Mouse (Mus musculus): ENCODE results near the gene Nfkb2. TPM values are rescaled to one million over a fixed set of nuclear protein-coding genes. Genes with fewer than 3 reads are reported as not detected.

The Nfkb2 gene
- polyA plus RNA-seq, 2 experiments: 9.7 to 22.2 TPM

GRCm38 (mm10) chr19:46313116-46313515 lies 9.0 kb downstream of the Nfkb2 start:
- Histone ChIP-seq H3K4me2 (replicated peaks; ENCODE audit: low read depth, low read length, severe bottlenecking) (no peak overlapping the region), H3K27ac (replicated peaks; ENCODE audit: low read depth, low read length) (no peak overlapping the region), H3K9ac (ENCODE audit: low read depth, low read length, severe bottlenecking) (no peak overlapping the region), H3K27me3 (ENCODE audit: control insufficient read depth, insufficient read depth, low read length) (peaks cover 56% of the 10 kb centered on the region), H3K9me3 (ENCODE audit: control insufficient read depth, low read length) (no peaks in the 10 kb centered on the region), H3K4me1 (ENCODE audit: control insufficient read depth, insufficient read depth, low read length) (peaks cover 8% of the 10 kb centered on the region), H3K36me3 (ENCODE audit: control insufficient read depth, insufficient read depth, low read length) (peaks cover 27% of the 10 kb centered on the region), H3K4me3 (replicated peaks; ENCODE audit: low read length) (no peak overlapping the region)
- no peak for ATAC-seq (ENCODE audit: low FRiP score, low read depth)
- TF ChIP-seq POLR2A (IDR thresholded peaks at IDR 0.05; ENCODE audit: borderline replicate concordance, extremely low read depth, insufficient read depth, insufficient read length): no peak
- 79% methylated on average over 9 of the region's 9 CpGs for WGBS
- DNase-seq (ENCODE audit: low spot score): no peak

- no peak for TF ChIP-seq POLR2A (IDR thresholded peaks at IDR 0.05; ENCODE audit: borderline replicate concordance, extremely low read depth, insufficient read depth, insufficient read length)
- H3K4me3 ChIP-seq (replicated peaks; ENCODE audit: low read length): no peak overlapping the region
- H3K27me3 ChIP-seq (ENCODE audit: control insufficient read depth, insufficient read depth, low read length): peaks cover 56% of the 10 kb centered on the region
- H3K36me3 ChIP-seq (ENCODE audit: control insufficient read depth, insufficient read depth, low read length): peaks cover 27% of the 10 kb centered on the region
- WGBS: 60% methylated on average over 6 of the region's 6 CpGs
- H3K9me3 ChIP-seq (ENCODE audit: control insufficient read depth, low read length): no peaks in the 10 kb centered on the region
- H3K4me1 ChIP-seq (ENCODE audit: control insufficient read depth, insufficient read depth, low read length): peaks cover 8% of the 10 kb centered on the region
- H3K27ac ChIP-seq (replicated peaks; ENCODE audit: low read depth, low read length): no peak overlapping the region
- no peak overlapping the region for H3K4me2 ChIP-seq (replicated peaks; ENCODE audit: low read depth, low read length, severe bottlenecking)
- H3K9ac ChIP-seq (ENCODE audit: low read depth, low read length, severe bottlenecking): no peak overlapping the region
- no peak for ATAC-seq (ENCODE audit: low FRiP score, low read depth)
- DNase-seq (ENCODE audit: low spot score): no peak
These were observed 9.5 kb downstream of the Nfkb2 start for GRCm38 (mm10) chr19:46313591-46313990.

- Histone ChIP-seq H3K9ac (ENCODE audit: low read depth, low read length, severe bottlenecking) (no peak overlapping the region), H3K9me3 (ENCODE audit: control insufficient read depth, low read length) (no peaks in the 10 kb centered on the region), H3K4me3 (replicated peaks; ENCODE audit: low read length) (no peak overlapping the region), H3K36me3 (ENCODE audit: control insufficient read depth, insufficient read depth, low read length) (peaks cover 27% of the 10 kb centered on the region), H3K4me2 (replicated peaks; ENCODE audit: low read depth, low read length, severe bottlenecking) (no peak overlapping the region), H3K27me3 (ENCODE audit: control insufficient read depth, insufficient read depth, low read length) (peaks cover 60% of the 10 kb centered on the region), H3K27ac (replicated peaks; ENCODE audit: low read depth, low read length) (no peak overlapping the region), H3K4me1 (ENCODE audit: control insufficient read depth, insufficient read depth, low read length) (peaks cover 7% of the 10 kb centered on the region)
- WGBS: 23% methylated on average over 14 of the region's 18 CpGs
- DNase-seq (ENCODE audit: low spot score) (no peak), ATAC-seq (ENCODE audit: low FRiP score, low read depth) (no peak)
- TF ChIP-seq POLR2A (IDR thresholded peaks at IDR 0.05; ENCODE audit: borderline replicate concordance, extremely low read depth, insufficient read depth, insufficient read length): no peak
These were observed 10.1 kb downstream of the Nfkb2 start for GRCm38 (mm10) chr19:46314151-46314601.

- no peak overlapping the region for H3K9ac ChIP-seq (ENCODE audit: low read depth, low read length, severe bottlenecking)
- ATAC-seq (ENCODE audit: low FRiP score, low read depth) (no peak), DNase-seq (ENCODE audit: low spot score) (no peak)
- TF ChIP-seq POLR2A (IDR thresholded peaks at IDR 0.05; ENCODE audit: borderline replicate concordance, extremely low read depth, insufficient read depth, insufficient read length): no peak
- H3K9me3 ChIP-seq (ENCODE audit: control insufficient read depth, low read length): no peaks in the 10 kb centered on the region
- peaks cover 21% of the 10 kb centered on the region for H3K36me3 ChIP-seq (ENCODE audit: control insufficient read depth, insufficient read depth, low read length)
- no peak overlapping the region for H3K4me2 ChIP-seq (replicated peaks; ENCODE audit: low read depth, low read length, severe bottlenecking)
- peaks cover 69% of the 10 kb centered on the region for H3K27me3 ChIP-seq (ENCODE audit: control insufficient read depth, insufficient read depth, low read length)
- no peak overlapping the region for H3K4me3 ChIP-seq (replicated peaks; ENCODE audit: low read length)
- WGBS: 42% methylated on average over 14 of the region's 14 CpGs
- no peak overlapping the region for H3K27ac ChIP-seq (replicated peaks; ENCODE audit: low read depth, low read length)
- H3K4me1 ChIP-seq (ENCODE audit: control insufficient read depth, insufficient read depth, low read length): peaks cover 7% of the 10 kb centered on the region
These were observed 11.0 kb downstream of the Nfkb2 start for GRCm38 (mm10) chr19:46314872-46315742.

- WGBS: 46% methylated on average over 12 of the region's 12 CpGs
- Histone ChIP-seq H3K4me1 (ENCODE audit: control insufficient read depth, insufficient read depth, low read length) (peaks cover 7% of the 10 kb centered on the region), H3K27me3 (ENCODE audit: control insufficient read depth, insufficient read depth, low read length) (peaks cover 78% of the 10 kb centered on the region), H3K4me3 (replicated peaks; ENCODE audit: low read length) (no peak overlapping the region), H3K36me3 (ENCODE audit: control insufficient read depth, insufficient read depth, low read length) (peaks cover 12% of the 10 kb centered on the region), H3K9ac (ENCODE audit: low read depth, low read length, severe bottlenecking) (no peak overlapping the region), H3K4me2 (replicated peaks; ENCODE audit: low read depth, low read length, severe bottlenecking) (no peak overlapping the region), H3K9me3 (ENCODE audit: control insufficient read depth, low read length) (no peaks in the 10 kb centered on the region), H3K27ac (replicated peaks; ENCODE audit: low read depth, low read length) (no peak overlapping the region)
- DNase-seq (ENCODE audit: low spot score): no peak
- ATAC-seq (ENCODE audit: low FRiP score, low read depth): no peak
- TF ChIP-seq POLR2A (IDR thresholded peaks at IDR 0.05; ENCODE audit: borderline replicate concordance, extremely low read depth, insufficient read depth, insufficient read length): no peak
These were observed 11.9 kb downstream of the Nfkb2 start for GRCm38 (mm10) chr19:46315752-46316610.

Measured in limb, embryonic 14.5 days (tissue).